Mouse (Mus musculus) urinary bladder, postnatal 10 days (tissue): ENCODE data around the gene Cchcr1.
"Not testable (repeated sequence)": the region's sequence is repeated elsewhere in the genome, so short reads cannot be mapped to it uniquely, and the experiment has no call there.

Experiments
- DNase-seq: peaks from one replicate; pipeline ENCODE4 v3.0.0; 2022; ENCODE audit warnings: low spot score

Cchcr1 gene

GRCm38 (mm10) chr17:35516652-35517500 lies at the start of gene Cchcr1, which contains the start of gene Tcf19:
Gene Cchcr1, plus strand, starts transcription at chr17:35517100.
Gene Tcf19, minus strand, starts transcription at chr17:35516824.
- peak; percentile 90 for DNase-seq

- not testable (repeated sequence) for DNase-seq
Measured at GRCm38 (mm10) chr17:35468936-35469335, 48.0 kb upstream of the Cchcr1 start.

DNA sequence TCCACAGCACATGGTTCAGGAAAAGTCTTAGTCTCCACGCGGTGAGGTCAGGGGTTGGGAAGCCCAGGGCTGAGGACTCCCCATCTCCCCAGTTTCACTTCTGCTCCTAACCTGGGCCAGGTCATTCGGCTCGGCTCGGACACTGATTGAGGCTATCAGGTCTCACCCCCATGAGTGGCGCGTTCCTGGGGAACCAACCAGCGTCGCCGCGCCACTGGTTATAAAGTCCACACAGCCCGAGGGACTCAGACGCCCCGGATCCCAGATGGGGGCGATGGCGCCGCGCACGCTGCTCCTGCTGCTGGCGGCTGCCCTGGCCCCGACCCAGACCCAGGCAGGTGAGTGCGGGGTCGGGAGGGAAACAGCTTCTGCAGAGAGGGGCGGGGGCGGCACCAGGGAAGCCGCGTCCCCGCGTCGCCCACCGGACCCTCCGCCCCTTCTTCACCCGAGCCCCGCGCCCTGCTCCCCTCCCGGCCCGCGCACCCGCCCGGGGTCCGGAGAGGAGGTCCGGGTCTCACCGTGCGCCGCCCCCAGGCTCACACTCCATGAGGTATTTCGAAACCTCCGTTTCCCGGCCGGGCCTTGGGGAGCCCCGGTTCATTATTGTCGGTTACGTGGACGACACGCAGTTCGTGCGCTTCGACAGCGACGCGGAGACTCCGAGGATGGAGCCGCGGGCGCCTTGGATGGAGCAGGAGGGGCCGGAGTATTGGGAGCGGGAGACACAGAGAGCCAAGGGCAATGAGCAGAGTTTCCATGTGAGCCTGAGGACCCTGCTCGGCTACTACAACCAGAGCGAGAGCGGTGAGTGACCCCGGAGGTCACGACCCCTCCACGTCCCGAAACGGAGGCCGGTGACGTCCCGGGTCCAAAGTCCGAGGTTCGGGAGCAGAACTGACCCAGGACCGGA lies 46.8 kb upstream of the Cchcr1 start, which contains the start of gene H2-Q10:
TSS of gene H2-Q10 (plus strand) at position 248 of the 910 bp plus-strand sequence.
- DNase-seq = no peak

- no peak for DNase-seq
Measured at GRCm38 (mm10) chr17:35484066-35484465, 32.8 kb upstream of the Cchcr1 start.

DNA sequence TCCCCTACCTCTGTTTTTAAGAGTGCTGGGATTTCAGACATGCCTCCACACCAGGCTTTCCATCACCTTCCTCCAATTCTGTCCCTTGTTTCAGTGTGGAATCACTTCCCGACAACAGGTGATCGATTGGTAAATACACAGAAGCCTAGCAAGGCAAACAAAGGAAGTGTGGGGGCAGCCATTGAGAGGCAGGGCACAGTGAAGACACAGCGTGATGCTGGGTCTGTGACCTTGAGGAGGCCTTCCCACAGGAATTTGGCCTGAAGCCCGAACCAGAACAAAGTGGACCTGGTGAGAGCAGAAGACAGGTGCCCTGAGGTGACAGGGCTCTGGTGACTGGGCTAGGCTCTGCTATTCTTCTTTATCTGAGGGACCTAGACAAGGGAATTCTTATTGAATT lies 31.2 kb upstream of the Cchcr1 start:
- DNase-seq = no peak

DNA sequence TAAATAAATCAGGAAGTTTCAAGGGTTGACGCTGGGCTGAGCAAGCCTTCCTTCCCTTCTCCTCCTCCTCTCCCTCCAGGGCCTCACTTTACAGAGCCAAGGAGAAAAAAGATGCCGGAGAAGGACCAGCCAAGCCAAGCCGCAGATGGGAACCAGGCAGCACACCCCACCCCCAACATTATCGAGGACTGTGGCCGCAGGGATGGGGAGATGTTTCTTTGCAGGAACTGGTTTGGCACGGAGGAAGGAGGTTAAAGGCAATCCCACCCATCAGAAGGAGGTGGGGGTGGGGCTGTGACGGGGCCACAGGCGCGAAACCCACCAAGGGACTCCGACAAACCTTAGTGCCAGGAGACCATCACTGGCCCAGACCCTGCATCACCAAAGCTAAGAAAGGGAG lies 30.2 kb upstream of the Cchcr1 start:
- DNase-seq = no peak

DNA sequence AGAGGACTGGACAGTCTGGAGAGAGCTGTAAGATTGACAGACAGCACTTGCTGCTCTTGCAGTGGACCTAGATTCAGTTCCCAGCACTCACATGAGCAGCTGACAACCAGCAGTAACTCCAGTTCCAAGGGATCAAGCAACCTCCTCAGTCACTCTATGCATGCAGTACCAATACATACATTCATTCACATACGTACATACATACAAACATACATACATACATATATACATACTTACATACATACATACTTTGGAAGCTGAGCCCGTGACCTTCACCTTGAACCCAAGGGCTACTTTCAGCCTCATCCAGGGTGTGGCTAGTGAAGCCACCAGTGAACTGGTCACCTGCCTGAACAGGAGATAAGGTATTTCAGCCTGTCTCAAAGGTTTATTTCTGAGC lies 28.9 kb upstream of the Cchcr1 start:
- DNase-seq = no peak

- no peak for DNase-seq
Measured at GRCm38 (mm10) chr17:35490320-35490719, 26.6 kb upstream of the Cchcr1 start.

GRCm38 (mm10) chr17:35497124-35497523 lies 19.8 kb upstream of the Cchcr1 start:
- no peak for DNase-seq

- no peak for DNase-seq
Measured at GRCm38 (mm10) chr17:35502226-35502625, 14.7 kb upstream of the Cchcr1 start.

DNA sequence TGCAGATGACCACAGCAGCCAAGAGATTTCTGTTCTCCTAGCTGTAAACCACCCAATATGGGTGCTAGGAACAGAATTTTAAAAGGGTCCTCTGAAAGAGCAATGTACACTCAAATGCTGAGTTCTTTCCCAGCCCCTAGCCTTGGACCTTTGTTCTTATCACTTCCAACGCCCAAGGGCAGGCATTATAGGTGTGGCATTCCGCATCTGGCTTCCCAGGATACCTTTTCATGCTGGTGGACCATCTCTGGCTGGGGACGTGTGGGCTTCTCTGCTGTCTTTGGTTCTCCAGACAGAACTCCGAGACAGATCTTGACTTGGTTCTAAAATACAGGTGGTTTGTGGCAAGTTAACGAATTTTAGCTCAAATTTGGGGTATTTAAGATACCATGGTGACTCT lies 14.1 kb upstream of the Cchcr1 start:
- DNase-seq = no peak

- DNase-seq = no peak
Measured at GRCm38 (mm10) chr17:35503849-35504248, 13.1 kb upstream of the Cchcr1 start.

DNA sequence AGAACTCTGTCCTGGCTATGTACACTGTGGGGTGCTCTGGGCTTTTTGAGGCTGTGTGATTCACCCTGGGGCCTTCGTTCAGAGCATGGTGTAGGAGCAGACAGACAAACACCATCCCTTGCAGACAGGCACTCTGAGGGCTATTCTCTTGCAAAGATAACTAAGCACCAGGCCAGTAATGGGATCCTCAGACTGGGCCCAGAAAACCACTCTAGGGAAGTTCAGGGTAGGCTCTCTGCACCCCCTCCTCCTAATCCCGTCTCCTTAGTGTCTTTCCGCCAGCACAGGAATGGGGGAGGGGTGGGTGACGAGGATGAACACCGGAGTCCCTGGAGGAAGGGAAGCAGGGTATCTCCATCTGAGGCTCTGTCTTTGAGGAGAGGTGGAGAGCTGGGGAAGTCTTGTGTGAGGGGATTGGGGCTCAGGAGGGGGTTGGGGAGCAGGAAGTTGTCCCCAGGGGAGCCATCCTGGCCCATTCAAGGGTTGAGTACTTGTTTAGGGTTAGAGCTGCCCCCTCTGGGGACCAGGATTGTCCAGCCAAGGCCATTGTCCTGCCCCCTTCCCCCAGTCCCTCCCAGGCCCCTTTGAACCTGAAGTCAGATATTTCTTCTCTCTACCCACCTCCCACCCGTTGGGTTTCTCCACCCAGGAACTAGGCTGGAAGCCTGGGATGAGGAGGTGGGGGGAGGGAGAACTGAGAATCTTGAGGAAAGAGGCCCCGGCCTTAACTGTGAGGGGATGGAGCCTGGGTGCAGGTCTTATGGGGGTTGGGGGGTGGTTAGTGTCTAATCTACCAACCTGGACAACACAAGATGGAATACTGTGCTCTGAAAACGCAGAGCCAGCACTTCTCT lies 12.0 kb upstream of the Cchcr1 start:
- DNase-seq = no peak

DNA sequence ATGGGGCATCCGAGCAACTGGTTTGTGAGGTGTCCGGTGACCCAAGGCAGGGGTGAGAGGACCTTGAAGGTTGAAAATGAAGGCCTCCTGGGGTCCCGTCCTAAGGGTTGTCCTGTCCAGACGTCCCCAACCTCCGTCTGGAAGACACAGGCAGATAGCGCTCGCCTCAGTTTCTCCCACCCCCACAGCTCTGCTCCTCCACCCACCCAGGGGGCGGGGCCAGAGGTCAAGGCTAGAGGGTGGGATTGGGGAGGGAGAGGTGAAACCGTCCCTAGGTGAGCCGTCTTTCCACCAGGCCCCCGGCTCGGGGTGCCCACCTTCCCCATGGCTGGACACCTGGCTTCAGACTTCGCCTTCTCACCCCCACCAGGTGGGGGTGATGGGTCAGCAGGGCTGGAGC lies 11.1 kb upstream of the Cchcr1 start, which contains the start of gene Pou5f1:
TSS of gene Pou5f1 (plus strand) at position 243 of the 400 bp plus-strand sequence.
- no peak for DNase-seq

GRCm38 (mm10) chr17:35506881-35507280 lies 10.0 kb upstream of the Cchcr1 start:
- DNase-seq = no peak

GRCm38 (mm10) chr17:35507556-35508260 lies 9.2 kb upstream of the Cchcr1 start:
- DNase-seq = no peak

DNA sequence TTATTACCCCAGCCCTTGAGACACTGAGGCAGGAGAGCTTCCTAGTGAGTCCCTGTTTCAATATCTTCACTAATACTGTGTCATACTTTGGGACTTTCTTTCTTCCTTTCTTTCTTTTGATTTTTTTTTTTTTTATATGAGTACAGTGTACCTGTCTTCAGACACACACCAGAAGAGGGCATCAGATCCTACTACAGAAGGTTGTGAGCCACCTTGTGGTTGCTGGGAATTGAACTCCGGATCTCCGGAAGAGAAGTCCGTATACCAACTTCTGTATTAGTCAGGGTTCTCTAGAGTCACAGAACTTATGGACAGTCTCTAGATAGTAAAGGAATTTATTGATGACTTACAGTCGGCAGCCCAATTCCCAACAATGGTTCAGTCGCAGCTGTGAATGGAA lies 8.6 kb upstream of the Cchcr1 start:
- not testable (repeated sequence) for DNase-seq

- no peak for DNase-seq
Measured at GRCm38 (mm10) chr17:35509284-35509683, 7.6 kb upstream of the Cchcr1 start.

DNA sequence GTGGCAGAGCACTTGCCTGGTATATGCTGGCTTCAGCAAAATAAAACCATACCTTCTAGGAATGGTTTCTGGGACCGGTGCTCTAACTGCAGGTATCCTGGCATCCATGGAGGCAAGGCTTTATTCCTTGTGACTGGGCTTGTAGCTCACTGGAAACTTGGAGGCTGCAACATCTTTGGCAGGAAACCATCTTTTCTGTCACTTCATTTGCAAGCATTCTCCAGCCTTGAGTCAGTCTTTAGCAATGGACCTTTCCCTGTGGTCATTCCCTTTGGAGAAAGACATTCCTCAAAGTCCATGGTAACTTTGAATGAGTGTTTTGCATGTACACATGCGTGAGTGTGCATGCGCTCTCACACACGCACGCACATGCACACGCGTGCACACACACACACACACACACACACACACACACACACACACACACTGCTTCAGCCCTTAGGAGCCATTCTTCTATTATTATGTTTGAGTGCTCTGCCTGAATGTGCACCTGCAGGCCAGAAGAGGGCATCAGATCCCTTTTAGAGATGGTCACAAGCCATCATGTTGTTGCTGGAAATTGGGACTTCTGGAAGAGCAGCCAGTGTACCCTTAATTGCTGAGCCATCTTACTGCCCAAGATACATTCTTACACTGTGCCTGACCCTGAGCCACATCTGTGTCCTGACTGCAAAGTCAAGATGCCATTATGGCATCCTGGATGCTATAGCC lies 3.8 kb upstream of the Cchcr1 start:
- no peak for DNase-seq

DNA sequence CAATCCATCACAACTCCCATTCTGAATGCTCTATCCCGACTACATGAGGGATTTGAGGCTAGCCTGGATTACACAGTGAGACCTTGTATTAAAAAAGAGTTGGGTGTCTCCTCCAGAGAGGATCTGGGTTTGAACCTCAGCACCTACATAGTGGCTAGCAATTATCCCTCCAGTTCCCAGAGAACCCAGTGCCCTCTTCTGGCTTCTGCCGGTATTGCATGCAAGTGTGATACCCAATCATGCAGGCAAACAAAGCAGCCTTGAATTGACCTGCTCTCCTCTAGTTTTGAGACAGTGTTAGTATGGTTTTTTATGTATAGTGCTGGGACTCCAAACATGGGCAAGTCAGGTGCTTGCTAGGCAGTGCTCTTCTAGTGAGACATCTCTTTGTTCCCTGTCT lies 3.0 kb upstream of the Cchcr1 start:
- no peak for DNase-seq
